Mouse (Mus musculus): ENCODE data around the gene Grin2d. TPM values are rescaled to one million over a fixed set of nuclear protein-coding genes. Genes with fewer than 3 reads are reported as not detected.

The Grin2d gene
- total and polyA plus RNA-seq, 3 experiments, result 0.04 to 0.07 TPM; not detected in 1

- no peak for TF ChIP-seq MAFK (IDR thresholded peaks at IDR 0.05; ENCODE audit: insufficient replicate concordance, low read length)
- peak; percentile 39; the same call in 1 of the 2 replicates for TF ChIP-seq MEF2A (IDR thresholded peaks at IDR 0.05; ENCODE audit: borderline replicate concordance, low read depth, low read length)
- TF ChIP-seq POLR2AphosphoS2 (IDR thresholded peaks at IDR 0.05; ENCODE audit: low read depth, low read length), result no peak
- TF ChIP-seq E2F4 (IDR thresholded peaks at IDR 0.05; ENCODE audit: insufficient replicate concordance, low read depth, low read length), result no peak
- peak; percentile 45; the same call in 1 of the 2 replicates for TF ChIP-seq ETS1 (conservative IDR thresholded peaks at IDR 0.05; ENCODE audit: low read depth, low read length)
- TF ChIP-seq IRF4 (IDR thresholded peaks at IDR 0.05; ENCODE audit: low read depth, low read length), result peak; percentile 84
- TF ChIP-seq BHLHE40 (IDR thresholded peaks at IDR 0.05; ENCODE audit: low read depth, low read length), result peak; percentile 32; the same call in 1 of the 2 replicates
- TF ChIP-seq TBP (conservative IDR thresholded peaks at IDR 0.05; ENCODE audit: low read depth, low read length), result 0 out of 2 replicates have a peak, but pooled peaks have one; percentile 16
- TF ChIP-seq MYC (IDR thresholded peaks at IDR 0.05; ENCODE audit: low read depth, low read length), result peak; percentile 22; the same call in 1 of the 2 replicates
- peak; percentile 97 for TF ChIP-seq TCF12 (IDR thresholded peaks at IDR 0.05; ENCODE audit: low read depth, low read length)
- peak; percentile 91 for TF ChIP-seq EP300 (IDR thresholded peaks at IDR 0.05; ENCODE audit: low read length)
- Histone ChIP-seq H3K79me2 (replicated peaks; ENCODE audit: control insufficient read depth, extremely low read depth, insufficient read depth, poor library complexity, severe bottlenecking) (peaks cover 24% of the 10 kb centered on the region), H3K4me3 (replicated peaks in 1 of 3; ENCODE audit: low read depth in 2 of 3, low read length in 2 of 3, poor library complexity in 1 of 3) (no peak overlapping the region), H3K4me2 (ENCODE audit: insufficient read depth, low read depth, poor library complexity, severe bottlenecking) (no peak overlapping the region), H3K9ac (ENCODE audit: insufficient read depth, low read depth) (no peak overlapping the region), H3K27ac (ENCODE audit: insufficient read depth, low read depth) (no peak overlapping the region), H3K4me1 (ENCODE audit: control insufficient read depth in 1 of 2, insufficient read depth in 2 of 2) (peaks cover 11 to 33% of the 10 kb centered on the region in 2 experiments), H3K9me3 (replicated peaks; ENCODE audit: low read length) (peaks cover 4% of the 10 kb centered on the region), H3K36me3 (replicated peaks in 1 of 2; ENCODE audit: control insufficient read depth in 1 of 2, insufficient read depth in 1 of 2, low read length in 1 of 2) (peaks cover 45 to 65% of the 10 kb centered on the region in 2 experiments), H3K27me3 (replicated peaks) (no peaks in the 10 kb centered on the region)
- in situ Hi-C loops (cut with MboI; ENCODE audit: low pct_ligation_motif_present, low pct_unique_long_range_greater_than_20kb, low sequenced_read_pairs), result no loop called here
- dilution Hi-C loops (cut with MboI; ENCODE audit: extremely low pct_ligation_motif_present, extremely low pct_unique_long_range_greater_than_20kb, low sequenced_read_pairs), result no loop called here
- peak; percentile 60 for DNase-seq (ENCODE audit: extremely low read depth)
Observed at GRCm38 (mm10) chr7:45876895-45877294, 1.3 kb downstream of the Grin2d start.

- dilution Hi-C loops (cut with MboI; ENCODE audit: extremely low pct_ligation_motif_present, extremely low pct_unique_long_range_greater_than_20kb, low sequenced_read_pairs), result no loop called here
- Histone ChIP-seq H3K4me2 (ENCODE audit: insufficient read depth, low read depth, poor library complexity, severe bottlenecking) (peak overlapping the region; percentile 31), H3K27ac (ENCODE audit: insufficient read depth, low read depth) (peak overlapping the region; percentile 62), H3K4me1 (ENCODE audit: control insufficient read depth in 1 of 2, insufficient read depth in 2 of 2) (peaks cover 23 to 44% of the 10 kb centered on the region in 2 experiments), H3K9ac (ENCODE audit: insufficient read depth, low read depth) (peak overlapping the region; percentile 99), H3K27me3 (replicated peaks) (peaks cover 11% of the 10 kb centered on the region), H3K4me3 (replicated peaks in 1 of 3; ENCODE audit: low read depth in 2 of 3, low read length in 2 of 3, poor library complexity in 1 of 3) (peak overlapping the region; percentile 72 to 88 (median 86)), H3K79me2 (replicated peaks; ENCODE audit: control insufficient read depth, extremely low read depth, insufficient read depth, poor library complexity, severe bottlenecking) (peaks cover 24% of the 10 kb centered on the region), H3K9me3 (replicated peaks; ENCODE audit: low read length) (no peaks in the 10 kb centered on the region), H3K36me3 (replicated peaks in 1 of 2; ENCODE audit: control insufficient read depth in 1 of 2, insufficient read depth in 1 of 2, low read length in 1 of 2) (peaks cover 22 to 35% of the 10 kb centered on the region in 2 experiments)
- DNase-seq (ENCODE audit: extremely low read depth), result peak; percentile 31
- in situ Hi-C loops (cut with MboI; ENCODE audit: low pct_ligation_motif_present, low pct_unique_long_range_greater_than_20kb, low sequenced_read_pairs), result loop anchor here (5.0 kb wide), 1 partner anchor 69 kb away; no protein-coding TSS in a partner anchor
- TF ChIP-seq MAZ (IDR thresholded peaks at IDR 0.05; ENCODE audit: low read depth, low read length) (0 out of 2 replicates have a peak, but pooled peaks have one; percentile 31), ZC3H11A (IDR thresholded peaks at IDR 0.05; ENCODE audit: low read depth, low read length) (no peak), POLR2AphosphoS2 (IDR thresholded peaks at IDR 0.05; ENCODE audit: low read depth, low read length) (no peak), RCOR1 (conservative IDR thresholded peaks at IDR 0.05; ENCODE audit: low read depth, low read length) (no peak), ZNF384 (IDR thresholded peaks at IDR 0.05; ENCODE audit: low read depth, low read length) (no peak), BHLHE40 (IDR thresholded peaks at IDR 0.05; ENCODE audit: low read depth, low read length) (0 out of 2 replicates have a peak, but pooled peaks have one; percentile 6), E2F4 (IDR thresholded peaks at IDR 0.05; ENCODE audit: insufficient replicate concordance, low read depth, low read length) (no peak), CTCF (conservative IDR thresholded peaks at IDR 0.05 in 1 of 2, IDR thresholded peaks at IDR 0.05 in 1 of 2; ENCODE audit: low read depth in 2 of 2, low read length in 2 of 2) (no peak), SIN3A (IDR thresholded peaks at IDR 0.05; ENCODE audit: low read length) (peak; percentile 71; the same call in 1 of the 2 replicates), MYC (IDR thresholded peaks at IDR 0.05; ENCODE audit: low read depth, low read length) (no peak), MEF2A (IDR thresholded peaks at IDR 0.05; ENCODE audit: borderline replicate concordance, low read depth, low read length) (no peak), CHD1 (IDR thresholded peaks at IDR 0.05; ENCODE audit: low read depth, low read length) (peak; percentile 94; the same call in 1 of the 2 replicates), EP300 (IDR thresholded peaks at IDR 0.05; ENCODE audit: low read length) (no peak), RAD21 (IDR thresholded peaks at IDR 0.05; ENCODE audit: low read depth, low read length) (no peak), ZMIZ1 (IDR thresholded peaks at IDR 0.05; ENCODE audit: low read depth, low read length) (no peak), UBTF (IDR thresholded peaks at IDR 0.05; ENCODE audit: low read depth, low read length) (peak; percentile 100), MXI1 (IDR thresholded peaks at IDR 0.05; ENCODE audit: low read depth, low read length) (no peak), SMC3 (IDR thresholded peaks at IDR 0.05; ENCODE audit: low read depth, low read length) (no peak), KAT2A (IDR thresholded peaks at IDR 0.05; ENCODE audit: insufficient replicate concordance, low read length) (no peak), MAFK (IDR thresholded peaks at IDR 0.05; ENCODE audit: insufficient replicate concordance, low read length) (no peak), JUN (IDR thresholded peaks at IDR 0.05; ENCODE audit: insufficient read depth, low read depth, low read length) (no peak), USF1 (IDR thresholded peaks at IDR 0.05; ENCODE audit: low read depth, low read length) (no peak), ELF1 (IDR thresholded peaks at IDR 0.05; ENCODE audit: low read depth, low read length) (no peak)
Observed at GRCm38 (mm10) chr7:45873061-45873947, 4.9 kb downstream of the Grin2d start.

Data from CH12.LX (cell line).